Mouse (Mus musculus): ENCODE measurements at regions not wholly inside any gene's neighbourhood (a gene's known extent, or its start where the extent isn't known, plus 50 kb on each side); places are given as distances from the start of the nearest gene placed in this dataset.

- no peak for ATAC-seq (ENCODE audit: low read depth)
- no peaks in the 10 kb centered on the region for H3K4me1 ChIP-seq (replicated peaks; ENCODE audit: control insufficient read depth, insufficient read depth, low read length)
- H3K27ac ChIP-seq (ENCODE audit: low read length): no peak overlapping the region
- no peak overlapping the region for H3K4me2 ChIP-seq (ENCODE audit: low read depth, low read length)
- WGBS: 43% methylated on average over 9 of the region's 9 CpGs
- H3K9me3 ChIP-seq (ENCODE audit: control insufficient read depth, low read length): no peaks in the 10 kb centered on the region
- peaks cover 7% of the 10 kb centered on the region for H3K27me3 ChIP-seq (ENCODE audit: control insufficient read depth, insufficient read depth, low read depth, low read length)
- no peak overlapping the region for H3K4me3 ChIP-seq (ENCODE audit: low read length)
- no peak overlapping the region for H3K9ac ChIP-seq (ENCODE audit: low read length)
- no peaks in the 10 kb centered on the region for H3K36me3 ChIP-seq (ENCODE audit: control insufficient read depth, insufficient read depth, low read length)
Measured at GRCm38 (mm10) chr9:61070861-61071260, 276.5 kb downstream of the Uaca start.

DNA sequence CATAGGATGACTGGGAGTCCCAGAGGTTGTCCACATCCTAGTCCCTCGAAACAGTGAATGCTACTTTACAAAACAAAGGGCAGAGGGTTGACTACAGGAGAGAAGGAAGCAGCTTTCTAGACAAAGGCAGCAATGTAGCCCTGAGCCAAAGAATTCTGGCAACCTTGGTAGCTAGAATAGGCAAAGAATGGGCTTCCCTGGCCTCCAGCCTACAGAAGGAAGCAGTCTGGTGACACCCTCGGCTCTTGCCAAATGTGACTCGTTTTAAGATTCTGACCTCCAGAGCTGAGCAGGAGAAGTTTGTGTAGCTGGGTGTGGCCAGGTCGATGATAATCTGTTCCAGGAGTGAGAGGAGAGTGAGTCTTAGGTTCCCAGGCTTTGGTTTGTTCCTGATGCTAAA, 279.1 kb downstream of the Uaca start:
- H3K9ac ChIP-seq (ENCODE audit: low read length): no peak overlapping the region
- no peak for ATAC-seq (ENCODE audit: low read depth)
- no peak overlapping the region for H3K27ac ChIP-seq (ENCODE audit: low read length)
- H3K4me1 ChIP-seq (replicated peaks; ENCODE audit: control insufficient read depth, insufficient read depth, low read length): no peaks in the 10 kb centered on the region
- 28% methylated on average over 4 of the region's 4 CpGs for WGBS
- peaks cover 7% of the 10 kb centered on the region for H3K27me3 ChIP-seq (ENCODE audit: control insufficient read depth, insufficient read depth, low read depth, low read length)
- H3K36me3 ChIP-seq (ENCODE audit: control insufficient read depth, insufficient read depth, low read length): no peaks in the 10 kb centered on the region
- H3K9me3 ChIP-seq (ENCODE audit: control insufficient read depth, low read length): no peaks in the 10 kb centered on the region
- H3K4me3 ChIP-seq (ENCODE audit: low read length): no peak overlapping the region
- no peak overlapping the region for H3K4me2 ChIP-seq (ENCODE audit: low read depth, low read length)

GRCm38 (mm10) chr9:61075071-61075470, 280.7 kb downstream of the Uaca start:
- 81% methylated on average over 4 of the region's 4 CpGs for WGBS
- Histone ChIP-seq H3K9ac (ENCODE audit: low read length) (no peak overlapping the region), H3K27me3 (ENCODE audit: control insufficient read depth, insufficient read depth, low read depth, low read length) (peaks cover 5% of the 10 kb centered on the region), H3K4me1 (replicated peaks; ENCODE audit: control insufficient read depth, insufficient read depth, low read length) (no peaks in the 10 kb centered on the region), H3K4me2 (ENCODE audit: low read depth, low read length) (no peak overlapping the region), H3K27ac (ENCODE audit: low read length) (no peak overlapping the region), H3K36me3 (ENCODE audit: control insufficient read depth, insufficient read depth, low read length) (no peaks in the 10 kb centered on the region), H3K4me3 (ENCODE audit: low read length) (no peak overlapping the region), H3K9me3 (ENCODE audit: control insufficient read depth, low read length) (no peaks in the 10 kb centered on the region)
- ATAC-seq (ENCODE audit: low read depth): no peak

GRCm38 (mm10) chr9:61077181-61077580, 282.8 kb downstream of the Uaca start:
- H3K27me3 ChIP-seq (ENCODE audit: control insufficient read depth, insufficient read depth, low read depth, low read length): peaks cover 16% of the 10 kb centered on the region
- H3K4me2 ChIP-seq (ENCODE audit: low read depth, low read length): no peak overlapping the region
- ATAC-seq (ENCODE audit: low read depth): no peak
- H3K9ac ChIP-seq (ENCODE audit: low read length): no peak overlapping the region
- no peaks in the 10 kb centered on the region for H3K4me1 ChIP-seq (replicated peaks; ENCODE audit: control insufficient read depth, insufficient read depth, low read length)
- WGBS: 50% methylated on average over 2 of the region's 2 CpGs
- H3K4me3 ChIP-seq (ENCODE audit: low read length): no peak overlapping the region
- H3K27ac ChIP-seq (ENCODE audit: low read length): no peak overlapping the region
- no peaks in the 10 kb centered on the region for H3K9me3 ChIP-seq (ENCODE audit: control insufficient read depth, low read length)
- no peaks in the 10 kb centered on the region for H3K36me3 ChIP-seq (ENCODE audit: control insufficient read depth, insufficient read depth, low read length)

DNA sequence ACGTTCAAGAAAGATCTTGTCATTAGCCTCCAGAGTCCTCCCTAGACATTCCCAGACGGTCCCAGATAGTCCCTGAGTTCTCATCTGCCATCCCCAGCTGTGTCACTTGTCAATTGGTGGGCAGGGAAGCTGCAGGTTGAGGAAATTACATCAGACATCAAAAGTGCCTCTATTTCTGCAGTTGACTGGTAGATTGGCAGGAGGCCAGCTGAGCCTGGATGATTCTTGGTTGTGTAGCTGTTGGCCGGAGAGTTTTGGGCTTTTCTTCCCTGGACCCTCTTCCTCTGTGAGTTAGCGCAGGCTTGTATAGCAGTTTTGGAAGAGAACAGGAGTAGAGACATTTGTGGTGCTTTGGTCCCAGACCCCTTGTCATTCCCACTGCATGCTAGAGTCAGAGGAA, 283.5 kb downstream of the Uaca start:
- Histone ChIP-seq H3K9me3 (ENCODE audit: control insufficient read depth, low read length) (no peaks in the 10 kb centered on the region), H3K4me2 (ENCODE audit: low read depth, low read length) (no peak overlapping the region), H3K4me3 (ENCODE audit: low read length) (no peak overlapping the region), H3K27me3 (ENCODE audit: control insufficient read depth, insufficient read depth, low read depth, low read length) (peaks cover 21% of the 10 kb centered on the region), H3K27ac (ENCODE audit: low read length) (no peak overlapping the region), H3K9ac (ENCODE audit: low read length) (no peak overlapping the region), H3K36me3 (ENCODE audit: control insufficient read depth, insufficient read depth, low read length) (no peaks in the 10 kb centered on the region), H3K4me1 (replicated peaks; ENCODE audit: control insufficient read depth, insufficient read depth, low read length) (no peaks in the 10 kb centered on the region)
- 68% methylated on average over 4 of the region's 4 CpGs for WGBS
- no peak for ATAC-seq (ENCODE audit: low read depth)

DNA sequence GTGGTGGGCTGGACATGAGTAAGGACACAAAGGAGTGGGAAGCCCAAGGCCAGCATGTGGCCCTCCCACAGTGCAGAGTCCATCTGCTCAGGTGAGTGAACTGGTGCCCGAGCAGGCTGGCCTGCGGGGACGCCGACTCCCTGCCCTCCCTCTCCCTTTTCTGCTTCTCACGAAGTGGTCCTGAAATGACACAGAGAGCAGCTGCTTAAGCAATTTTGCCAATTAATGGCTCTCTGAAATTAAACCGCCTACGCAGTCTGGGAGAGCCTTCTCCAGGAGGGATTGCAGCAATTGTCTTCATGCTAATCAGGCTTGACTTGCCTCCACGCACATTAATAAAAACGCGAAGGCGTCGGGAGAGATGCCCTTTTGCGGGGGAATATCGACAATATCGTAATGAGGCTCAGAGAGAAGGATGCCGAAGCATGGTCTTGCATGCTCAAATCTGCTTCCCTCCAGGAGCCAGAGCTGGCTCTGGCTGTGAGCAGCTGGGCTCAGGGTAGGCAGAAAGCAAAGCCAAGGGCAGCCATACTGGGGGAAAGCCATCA, 287.2 kb downstream of the Uaca start:
- no peaks in the 10 kb centered on the region for H3K9me3 ChIP-seq (ENCODE audit: control insufficient read depth, low read length)
- no peak for ATAC-seq (ENCODE audit: low read depth)
- no peak overlapping the region for H3K4me3 ChIP-seq (ENCODE audit: low read length)
- no peak overlapping the region for H3K4me2 ChIP-seq (ENCODE audit: low read depth, low read length)
- no peak overlapping the region for H3K9ac ChIP-seq (ENCODE audit: low read length)
- no peaks in the 10 kb centered on the region for H3K36me3 ChIP-seq (ENCODE audit: control insufficient read depth, insufficient read depth, low read length)
- 81% methylated on average over 16 of the region's 16 CpGs for WGBS
- H3K27me3 ChIP-seq (ENCODE audit: control insufficient read depth, insufficient read depth, low read depth, low read length): peaks cover 38% of the 10 kb centered on the region
- no peaks in the 10 kb centered on the region for H3K4me1 ChIP-seq (replicated peaks; ENCODE audit: control insufficient read depth, insufficient read depth, low read length)
- H3K27ac ChIP-seq (ENCODE audit: low read length): no peak overlapping the region

DNA sequence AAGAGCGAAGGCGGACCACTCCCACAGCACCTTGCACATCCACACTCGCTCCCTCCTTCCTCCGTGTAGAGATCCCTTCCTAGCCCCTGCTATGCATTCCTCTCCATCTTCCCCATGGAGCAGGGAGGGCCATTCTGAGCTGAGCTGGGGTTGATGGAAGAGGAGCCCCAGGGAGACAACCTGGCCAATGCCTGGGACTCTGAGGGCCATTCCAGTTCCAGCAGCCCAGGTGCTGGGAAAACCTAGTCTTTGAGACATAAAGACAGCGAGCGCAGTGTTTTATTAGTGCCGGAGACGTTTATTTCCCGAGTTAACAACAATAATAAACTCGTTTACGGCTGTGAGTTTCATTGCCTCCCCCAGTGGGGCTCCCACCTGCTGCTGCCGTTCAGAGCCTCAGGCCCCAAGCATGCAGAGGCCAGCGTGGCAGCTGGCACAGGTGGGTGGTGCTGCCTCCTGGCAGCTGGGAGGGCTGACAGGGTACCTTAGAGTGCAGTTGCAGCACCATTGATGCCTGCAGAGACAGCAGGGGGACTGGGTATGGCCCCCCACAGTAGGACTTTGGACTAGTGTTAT, 287.4 kb upstream of the Tle3 start:
- no peaks in the 10 kb centered on the region for H3K4me1 ChIP-seq (replicated peaks; ENCODE audit: control insufficient read depth, insufficient read depth, low read length)
- H3K4me3 ChIP-seq (ENCODE audit: low read length): no peak overlapping the region
- H3K9ac ChIP-seq (ENCODE audit: low read length): no peak overlapping the region
- WGBS: 68% methylated on average over 13 of the region's 13 CpGs
- no peak overlapping the region for H3K4me2 ChIP-seq (ENCODE audit: low read depth, low read length)
- no peak for ATAC-seq (ENCODE audit: low read depth)
- H3K36me3 ChIP-seq (ENCODE audit: control insufficient read depth, insufficient read depth, low read length): no peaks in the 10 kb centered on the region
- no peaks in the 10 kb centered on the region for H3K9me3 ChIP-seq (ENCODE audit: control insufficient read depth, low read length)
- H3K27ac ChIP-seq (ENCODE audit: low read length): no peak overlapping the region
- H3K27me3 ChIP-seq (ENCODE audit: control insufficient read depth, insufficient read depth, low read depth, low read length): peaks cover 40% of the 10 kb centered on the region

DNA sequence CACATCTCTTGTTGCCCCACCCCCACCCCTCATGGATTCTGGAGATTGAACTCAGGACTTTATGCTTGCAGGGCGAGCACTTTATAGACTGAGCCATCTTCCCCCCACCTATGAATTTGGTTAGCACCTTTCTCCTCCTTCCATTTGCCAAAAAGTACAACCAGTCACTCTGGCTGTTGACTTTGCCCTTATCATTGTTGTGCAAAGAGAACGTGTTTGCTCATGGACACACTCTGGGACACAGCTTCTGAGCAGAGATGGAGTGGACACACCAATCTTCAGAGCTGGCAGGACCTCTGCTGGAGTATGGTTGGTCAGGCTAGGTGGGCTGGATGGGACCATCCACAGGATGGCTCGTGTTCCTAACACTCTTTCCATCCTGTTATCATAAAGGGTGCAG, 285.1 kb upstream of the Tle3 start:
- Histone ChIP-seq H3K36me3 (ENCODE audit: control insufficient read depth, insufficient read depth, low read length) (no peaks in the 10 kb centered on the region), H3K9ac (ENCODE audit: low read length) (no peak overlapping the region), H3K4me3 (ENCODE audit: low read length) (no peak overlapping the region), H3K9me3 (ENCODE audit: control insufficient read depth, low read length) (no peaks in the 10 kb centered on the region), H3K27ac (ENCODE audit: low read length) (no peak overlapping the region), H3K27me3 (ENCODE audit: control insufficient read depth, insufficient read depth, low read depth, low read length) (peaks cover 44% of the 10 kb centered on the region), H3K4me1 (replicated peaks; ENCODE audit: control insufficient read depth, insufficient read depth, low read length) (no peaks in the 10 kb centered on the region), H3K4me2 (ENCODE audit: low read depth, low read length) (no peak overlapping the region)
- ATAC-seq (ENCODE audit: low read depth): no peak
- 59% methylated on average over 3 of the region's 3 CpGs for WGBS

DNA sequence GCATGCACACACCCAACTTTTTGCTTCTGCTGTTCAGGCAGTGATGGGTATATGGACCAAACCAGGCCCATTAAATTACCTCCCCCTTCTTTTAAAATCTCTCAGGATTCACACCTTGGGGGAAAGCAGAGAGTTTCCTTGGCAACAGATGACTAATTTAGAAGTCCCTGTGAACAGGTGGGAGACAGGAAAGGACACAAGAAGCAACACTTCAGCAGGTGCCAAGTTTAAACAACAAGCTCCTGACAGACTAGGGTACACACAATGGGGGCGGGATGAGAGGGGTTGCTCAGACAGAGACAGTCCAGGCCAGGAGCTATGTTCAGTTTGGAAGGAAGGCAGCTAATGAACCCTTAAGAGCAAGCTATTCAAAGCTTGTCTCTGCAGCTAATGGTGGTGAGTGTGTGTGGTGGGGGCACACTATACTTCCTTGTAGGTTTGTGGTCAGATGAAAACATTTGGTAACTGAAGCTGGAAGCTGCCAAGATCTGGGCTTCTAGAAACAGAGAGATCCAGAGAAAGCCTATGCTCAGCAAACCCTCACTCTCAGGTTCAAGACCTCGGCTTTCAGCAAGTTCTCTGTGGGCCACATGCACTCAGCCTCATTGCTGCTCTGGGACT, 283.0 kb upstream of the Tle3 start:
- H3K27me3 ChIP-seq (ENCODE audit: control insufficient read depth, insufficient read depth, low read depth, low read length): peaks cover 43% of the 10 kb centered on the region
- no peaks in the 10 kb centered on the region for H3K9me3 ChIP-seq (ENCODE audit: control insufficient read depth, low read length)
- H3K4me3 ChIP-seq (ENCODE audit: low read length): no peak overlapping the region
- H3K27ac ChIP-seq (ENCODE audit: low read length): no peak overlapping the region
- H3K4me1 ChIP-seq (replicated peaks; ENCODE audit: control insufficient read depth, insufficient read depth, low read length): no peaks in the 10 kb centered on the region
- no peak overlapping the region for H3K9ac ChIP-seq (ENCODE audit: low read length)
- no peak overlapping the region for H3K4me2 ChIP-seq (ENCODE audit: low read depth, low read length)
- WGBS: 84% methylated on average over 2 of the region's 2 CpGs
- no peak for ATAC-seq (ENCODE audit: low read depth)
- H3K36me3 ChIP-seq (ENCODE audit: control insufficient read depth, insufficient read depth, low read length): no peaks in the 10 kb centered on the region
